ENCODE assay signal across 29 mouse cellular contexts in genomic region chr1:178401960-178402359, GRCm38 (mm10). TPM values are rescaled to one million over a fixed set of nuclear protein-coding genes. Genes with fewer than 3 reads are reported as not detected.
A peak's percentile ranks its signal among the peaks of the same experiment; 100 is the strongest.
DNase-seq lines count a peak whose midpoint lies in the region; ATAC-seq lines count a peak whose summit lies in the region.
"Had no signal": no experiment of that assay in that cellular context is flagged by ENCODE, and none has a peak within 500 bp of the region (broad histone marks: within the 10 kb centered on the region; RNA-seq: fewer than 3 reads in every experiment).

No protein-coding gene starts in this region.

- H3K9me3 ChIP-seq in liver, embryonic 13.5 days (replicated peaks) = no peaks in the 10 kb centered on the region
- no peaks in the 10 kb centered on the region for H3K9me3 ChIP-seq in midbrain, embryonic 11.5 days (ENCODE audit: control insufficient read depth, low read length)
- H3K9me3 ChIP-seq: embryonic facial prominence, embryonic 10.5 days; embryonic facial prominence, embryonic 15.5 days; heart, embryonic 15.5 days; kidney, embryonic 15.5 days; limb, embryonic 10.5 days; limb, embryonic 15.5 days; lung, embryonic 15.5 days had no signal

- H3K9ac ChIP-seq in liver, embryonic 13.5 days = 0 out of 2 replicates have a peak overlapping the region, but pooled peaks have one; percentile 22
- H3K9ac ChIP-seq in midbrain, embryonic 11.5 days (ENCODE audit: low read length) = no peak overlapping the region
- H3K9ac ChIP-seq: embryonic facial prominence, embryonic 15.5 days; heart, embryonic 15.5 days; kidney, embryonic 15.5 days; limb, embryonic 15.5 days; lung, embryonic 15.5 days had no signal

- peak overlapping the region; percentile 40; the same call in 1 of the 2 replicates for H3K27ac ChIP-seq in liver, embryonic 13.5 days
- no peak overlapping the region for H3K27ac ChIP-seq in midbrain, embryonic 11.5 days (ENCODE audit: low read depth, low read length)
- H3K27ac ChIP-seq: embryonic facial prominence, embryonic 10.5 days; embryonic facial prominence, embryonic 15.5 days; heart, embryonic 15.5 days; kidney, embryonic 15.5 days; limb, embryonic 10.5 days; limb, embryonic 15.5 days; lung, embryonic 15.5 days had no signal

- H3K36me3 ChIP-seq in liver, embryonic 13.5 days = no peaks in the 10 kb centered on the region
- no peaks in the 10 kb centered on the region for H3K36me3 ChIP-seq in midbrain, embryonic 11.5 days (ENCODE audit: control insufficient read depth, insufficient read depth, low read length)
- H3K36me3 ChIP-seq: embryonic facial prominence, embryonic 10.5 days; embryonic facial prominence, embryonic 15.5 days; G1E; heart, embryonic 15.5 days; kidney, embryonic 15.5 days; limb, embryonic 10.5 days; limb, embryonic 15.5 days; lung, embryonic 15.5 days had no signal

- intact Hi-C loops in left cerebral cortex, postnatal 4 days (cut with DNase I) = no loop called here

- H3K4me3 ChIP-seq in liver, embryonic 13.5 days (replicated peaks) = no peak overlapping the region
- H3K4me3 ChIP-seq in midbrain, embryonic 11.5 days (ENCODE audit: low read depth, low read length) = no peak overlapping the region
- H3K4me3 ChIP-seq: embryonic facial prominence, embryonic 10.5 days; embryonic facial prominence, embryonic 15.5 days; heart, embryonic 15.5 days; kidney, embryonic 15.5 days; limb, embryonic 10.5 days; limb, embryonic 15.5 days; lung, embryonic 15.5 days; megakaryocyte, embryonic 14.5 days had no signal

- H3K4me1 ChIP-seq in liver, embryonic 13.5 days (replicated peaks) = peaks cover 24% of the 10 kb centered on the region
- no peaks in the 10 kb centered on the region for H3K4me1 ChIP-seq in midbrain, embryonic 11.5 days (ENCODE audit: control insufficient read depth, insufficient read depth, low read length)
- H3K4me1 ChIP-seq: heart, embryonic 15.5 days; kidney, embryonic 15.5 days; lung, embryonic 15.5 days had no signal

- no peaks in the 10 kb centered on the region for H3K27me3 ChIP-seq in liver, embryonic 13.5 days
- no peaks in the 10 kb centered on the region for H3K27me3 ChIP-seq in midbrain, embryonic 11.5 days (ENCODE audit: control insufficient read depth, insufficient read depth, low read length)
- H3K27me3 ChIP-seq: embryonic facial prominence, embryonic 15.5 days; heart, embryonic 15.5 days; kidney, embryonic 15.5 days; limb, embryonic 15.5 days; lung, embryonic 15.5 days had no signal

- peak overlapping the region; percentile 17; the same call in 1 of the 2 replicates for H3K4me2 ChIP-seq in liver, embryonic 13.5 days
- H3K4me2 ChIP-seq in midbrain, embryonic 11.5 days = no peak overlapping the region
- H3K4me2 ChIP-seq: embryonic facial prominence, embryonic 15.5 days; heart, embryonic 15.5 days; kidney, embryonic 15.5 days; limb, embryonic 15.5 days; lung, embryonic 15.5 days had no signal

- 19% methylated on average over 6 of the region's 6 CpGs for WGBS in liver, embryonic 13.5 days (ENCODE audit: insufficient replicate concordance)
- 68% methylated on average over 6 of the region's 6 CpGs for WGBS in midbrain, embryonic 11.5 days

- peak; percentile 15; the same call in 1 of the 2 replicates for ATAC-seq in liver, embryonic 13.5 days (ENCODE audit: low read depth)
- ATAC-seq in megakaryocyte progenitor cell, adult 5-6 weeks (replicated peaks; ENCODE audit: poor library complexity) = peak; percentile 58
- no peak for ATAC-seq in midbrain, embryonic 11.5 days (ENCODE audit: low FRiP score)
- ATAC-seq: forebrain, embryonic 14.5 days; hindbrain, embryonic 16.5 days had no signal

- peak; percentile 47 for DNase-seq in retina, adult 2 months (ENCODE audit: low read depth, low spot score)
- no peak for DNase-seq in retina, embryonic 14.5 days (ENCODE audit: low spot score)
- DNase-seq in liver, embryonic 13.5 days = peak; percentile 38
- DNase-seq in midbrain, embryonic 11.5 days (ENCODE audit: low spot score, missing footprints) = no peak
- DNase-seq in spleen, postnatal 4 days (ENCODE audit: low spot score in 2 of 2) = no peak
- no peak for DNase-seq in left cerebral cortex, postnatal 4 days
- DNase-seq: adrenal gland, postnatal 25 days; cerebellum, adult 2 months; cerebellum, postnatal 14 days; gastrocnemius, postnatal 14 days; kidney, adult 18-20 months; kidney, postnatal 25 days; lung, postnatal 36 days; midbrain, embryonic 14.5 days; right cerebral cortex, postnatal 4 days; thymus, adult 2 months; thymus, postnatal 4 days had no signal

RNA-seq across cellular contexts. Expression of gene Efcab2, which starts 3.9 kb away (rescaled TPM):
- 3.4 and 4.9 TPM in 2 replicates for polyA plus RNA-seq in liver, embryonic 13.5 days (2015; fragmentation: Nextera tagmentation; extraction: Ambion mirVana)
- total RNA-seq in megakaryocyte progenitor cell, adult 5-6 weeks (2015) = 3.8 and 4.2 TPM in 2 replicates
- 1.7 and 3.2 TPM in 2 replicates for total RNA-seq in megakaryocyte progenitor cell, adult 5-6 weeks (2017)
- 9.4 and 9.9 TPM in 2 replicates for polyA plus RNA-seq in midbrain, embryonic 11.5 days (2014; fragmentation: Nextera tagmentation; extraction: Ambion mirVana)
- total RNA-seq in left cerebral cortex, postnatal 4 days (2021) = 1 to 10 TPM; 6.2 to 8.3 TPM

Comparison
In these comparisons a context has a peak if more than half of its experiments do, and no peak if none do; other contexts are left out.
1. DNase-seq: peak in retina, adult 2 months (single experiment) and liver, embryonic 13.5 days (single experiment); none in retina, embryonic 14.5 days (single experiment), midbrain, embryonic 11.5 days (single experiment), spleen, postnatal 4 days (0 of 2) and left cerebral cortex, postnatal 4 days (single experiment).